ENCODE assay signal across 10 mouse cellular contexts in the genomic region with DNA sequence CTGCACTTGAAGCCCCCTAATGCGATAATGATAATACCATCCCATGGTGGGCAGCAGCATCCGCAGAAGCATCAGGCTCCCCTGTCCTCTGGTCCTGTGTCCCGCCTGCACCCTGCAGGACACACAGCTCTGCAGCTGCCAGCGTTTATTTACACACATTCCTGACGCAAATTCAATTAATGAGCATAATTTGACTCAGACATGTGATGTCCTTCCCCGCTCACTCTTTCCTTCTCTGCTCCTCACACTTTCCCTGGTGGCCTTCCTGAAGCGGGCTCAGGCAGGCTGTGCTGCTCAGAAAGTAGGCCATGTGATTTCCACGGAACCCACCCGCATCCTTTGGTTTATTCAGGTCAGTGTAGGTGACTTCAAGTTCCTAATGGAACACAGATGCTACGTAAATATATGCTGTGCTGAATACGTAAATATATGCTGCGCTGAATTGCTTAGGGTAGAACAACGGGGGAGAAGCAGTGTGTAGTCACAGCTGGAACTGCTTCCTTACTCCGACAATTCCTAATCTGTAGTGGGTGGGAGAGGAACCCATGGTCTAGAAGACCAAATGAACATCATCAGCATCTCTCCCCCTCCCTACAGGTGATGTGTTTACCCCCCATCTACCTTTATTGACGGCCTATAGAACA.
A peak's percentile ranks its signal among the peaks of the same experiment; 100 is the strongest.
DNase-seq lines count a peak whose midpoint lies in the region; ATAC-seq and TF ChIP-seq lines count a peak whose summit lies in the region.
"Had no signal": no experiment of that assay in that cellular context is flagged by ENCODE, and none has a peak within 500 bp of the region (broad histone marks: within the 10 kb centered on the region; RNA-seq: fewer than 3 reads in every experiment).

No protein-coding gene starts in this region.

- H3K4me2 ChIP-seq in midbrain, embryonic 11.5 days: no peak overlapping the region
- H3K4me2 ChIP-seq in hindbrain, embryonic 16.5 days (ENCODE audit: low read length): no peak overlapping the region

- H3K9me3 ChIP-seq in midbrain, embryonic 11.5 days (ENCODE audit: control insufficient read depth, low read length): no peaks in the 10 kb centered on the region
- no peaks in the 10 kb centered on the region for H3K9me3 ChIP-seq in midbrain, embryonic 10.5 days (replicated peaks)
- no peaks in the 10 kb centered on the region for H3K9me3 ChIP-seq in hindbrain, embryonic 16.5 days (ENCODE audit: control insufficient read depth, low read length)
- no peaks in the 10 kb centered on the region for H3K9me3 ChIP-seq in limb, embryonic 10.5 days (replicated peaks)

- H3K27ac ChIP-seq in midbrain, embryonic 11.5 days (ENCODE audit: low read depth, low read length): no peak overlapping the region
- H3K27ac ChIP-seq in midbrain, embryonic 10.5 days (replicated peaks): no peak overlapping the region; the same call in 1 of the 2 replicates
- no peak overlapping the region for H3K27ac ChIP-seq in hindbrain, embryonic 16.5 days (ENCODE audit: low read depth, low read length)
- H3K27ac ChIP-seq in limb, embryonic 10.5 days: peak overlapping the region; percentile 77
- peak overlapping the region; percentile 91 for H3K27ac ChIP-seq in small intestine, adult 2 months (ENCODE audit: insufficient read depth, low read depth, low read length)
- H3K27ac ChIP-seq: liver, embryonic 14.5 days had no signal

- TF ChIP-seq CTCF in small intestine, adult 2 months (IDR thresholded peaks at IDR 0.05; ENCODE audit: extremely low read depth, insufficient read length, insufficient replicate concordance, low read depth, low read length): no peak

- DNase-seq in midbrain, embryonic 11.5 days (ENCODE audit: low spot score, missing footprints): peak; percentile 78
- no peak for DNase-seq in midbrain, embryonic 10.5 days (ENCODE audit: low spot score)
- peak; percentile 41 for DNase-seq in limb, embryonic 10.5 days (ENCODE audit: low spot score)
- DNase-seq in ovary, adult 18-20 months (ENCODE audit: low spot score): no peak
- no peak for DNase-seq in gastrocnemius, adult 8-10 months (ENCODE audit: low spot score in 2 of 2)
- DNase-seq: thymus, adult 2 months had no signal

- no peak overlapping the region for H3K9ac ChIP-seq in midbrain, embryonic 11.5 days (ENCODE audit: low read length)
- no peak overlapping the region for H3K9ac ChIP-seq in hindbrain, embryonic 16.5 days (ENCODE audit: low read depth, low read length)
- H3K9ac ChIP-seq: liver, embryonic 14.5 days had no signal

- 69% methylated on average over 15 of the region's 15 CpGs for WGBS in midbrain, embryonic 11.5 days
- 69% methylated on average over 15 of the region's 15 CpGs for WGBS in midbrain, embryonic 10.5 days
- 56% methylated on average over 15 of the region's 15 CpGs for WGBS in hindbrain, embryonic 16.5 days
- WGBS in limb, embryonic 10.5 days: 52% methylated on average over 15 of the region's 15 CpGs
- 45% methylated on average over 15 of the region's 15 CpGs for WGBS in small intestine, adult 2 months

- ATAC-seq in midbrain, embryonic 11.5 days (ENCODE audit: low FRiP score): no peak
- peak; percentile 72 for ATAC-seq in hindbrain, embryonic 16.5 days
- ATAC-seq: activated CD4-positive, CD25-positive, alpha-beta regulatory T cell, adult 4 months had no signal

- H3K4me1 ChIP-seq in midbrain, embryonic 11.5 days (ENCODE audit: control insufficient read depth, insufficient read depth, low read length): no peaks in the 10 kb centered on the region
- H3K4me1 ChIP-seq in midbrain, embryonic 10.5 days: peaks cover 24% of the 10 kb centered on the region
- H3K4me1 ChIP-seq in hindbrain, embryonic 16.5 days (ENCODE audit: control insufficient read depth, insufficient read depth, low read depth, low read length): peaks cover 4% of the 10 kb centered on the region
- peaks cover 46% of the 10 kb centered on the region for H3K4me1 ChIP-seq in limb, embryonic 10.5 days
- H3K4me1 ChIP-seq in small intestine, adult 2 months (ENCODE audit: control insufficient read depth, insufficient read depth, insufficient read length, low read length): peaks cover 18% of the 10 kb centered on the region

- TF ChIP-seq POLR2A in small intestine, adult 2 months (IDR thresholded peaks at IDR 0.05; ENCODE audit: low read depth, low read length): no peak

- H3K4me3 ChIP-seq in midbrain, embryonic 11.5 days (ENCODE audit: low read depth, low read length): no peak overlapping the region
- no peak overlapping the region for H3K4me3 ChIP-seq in midbrain, embryonic 10.5 days
- H3K4me3 ChIP-seq in hindbrain, embryonic 16.5 days (ENCODE audit: low read length): no peak overlapping the region
- H3K4me3 ChIP-seq in limb, embryonic 10.5 days: no peak overlapping the region
- H3K4me3 ChIP-seq in small intestine, adult 2 months (ENCODE audit: low read depth, low read length): no peak overlapping the region

- no peaks in the 10 kb centered on the region for H3K36me3 ChIP-seq in midbrain, embryonic 11.5 days (ENCODE audit: control insufficient read depth, insufficient read depth, low read length)
- H3K36me3 ChIP-seq in midbrain, embryonic 10.5 days: no peaks in the 10 kb centered on the region
- no peaks in the 10 kb centered on the region for H3K36me3 ChIP-seq in hindbrain, embryonic 16.5 days (ENCODE audit: control insufficient read depth, insufficient read depth, low read length)
- H3K36me3 ChIP-seq in limb, embryonic 10.5 days: no peaks in the 10 kb centered on the region
- no peaks in the 10 kb centered on the region for H3K36me3 ChIP-seq in small intestine, adult 2 months (ENCODE audit: control insufficient read depth, insufficient read depth, low read length)

- no peaks in the 10 kb centered on the region for H3K27me3 ChIP-seq in midbrain, embryonic 11.5 days (ENCODE audit: control insufficient read depth, insufficient read depth, low read length)
- peaks cover 31% of the 10 kb centered on the region for H3K27me3 ChIP-seq in midbrain, embryonic 10.5 days (ENCODE audit: low read depth, poor library complexity, severe bottlenecking)
- no peaks in the 10 kb centered on the region for H3K27me3 ChIP-seq in hindbrain, embryonic 16.5 days (replicated peaks; ENCODE audit: control insufficient read depth, insufficient read depth, low read length)
- no peaks in the 10 kb centered on the region for H3K27me3 ChIP-seq in limb, embryonic 10.5 days (ENCODE audit: low read depth, poor library complexity, severe bottlenecking)
- no peaks in the 10 kb centered on the region for H3K27me3 ChIP-seq in small intestine, adult 2 months (ENCODE audit: control insufficient read depth, insufficient read depth, low read length)

Comparison
In these comparisons a context has a peak if more than half of its experiments do, and no peak if none do; other contexts are left out.
1. DNase-seq: peak in midbrain, embryonic 11.5 days (single experiment) and limb, embryonic 10.5 days (single experiment); none in midbrain, embryonic 10.5 days (single experiment), ovary, adult 18-20 months (single experiment) and gastrocnemius, adult 8-10 months (0 of 2).
2. H3K27ac ChIP-seq: peak in limb, embryonic 10.5 days (single experiment) and small intestine, adult 2 months (single experiment); none in midbrain, embryonic 11.5 days (single experiment), midbrain, embryonic 10.5 days (single experiment) and hindbrain, embryonic 16.5 days (single experiment).